Mouse (Mus musculus): Measurements from ENCODE around the gene Dennd1b. TPM values are rescaled to one million over a fixed set of nuclear protein-coding genes. Genes with fewer than 3 reads are reported as not detected.

The Dennd1b gene
- polyA plus RNA-seq, 1 experiment = 7.7 TPM

DNA sequence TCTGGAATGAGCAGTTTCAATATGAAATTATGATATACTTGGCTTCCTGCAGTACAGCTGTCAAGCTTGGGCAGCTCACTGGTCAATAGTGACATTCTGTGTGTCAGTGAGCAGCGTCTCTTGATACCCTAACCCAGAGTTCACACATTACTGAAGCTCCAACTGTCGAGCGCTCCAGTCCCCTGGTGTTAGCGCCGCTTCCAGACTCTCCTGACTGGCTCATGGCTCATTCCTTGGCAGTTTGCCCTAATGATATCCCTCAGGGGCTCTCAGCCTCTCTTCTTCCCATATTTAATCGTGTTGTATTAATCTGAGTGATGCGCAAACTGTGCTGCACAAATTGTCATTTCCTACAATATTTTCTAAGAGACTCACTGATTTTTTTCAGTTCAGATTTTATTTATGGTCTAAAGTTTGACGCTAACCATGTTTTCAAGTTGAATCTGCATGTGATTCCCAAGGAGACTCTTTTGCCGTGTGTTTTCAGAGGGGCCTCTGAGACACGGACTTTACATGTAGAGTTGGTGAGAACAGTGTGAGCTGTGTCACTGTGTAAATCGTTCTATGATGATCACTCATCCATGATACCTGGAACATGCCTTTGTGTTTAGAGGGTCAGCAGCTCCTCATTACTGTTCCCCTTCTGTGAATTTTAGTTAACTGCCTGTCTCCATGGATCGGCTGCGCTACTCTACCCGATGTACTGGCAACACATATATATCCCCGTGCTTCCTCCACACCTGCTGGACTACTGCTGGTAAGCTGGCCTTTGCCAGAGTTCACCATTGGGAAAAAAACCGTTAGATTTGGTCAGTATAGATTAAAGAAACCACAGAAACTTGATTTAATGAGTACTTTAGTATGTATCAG lies 117.5 kb downstream of the Dennd1b start:
- Histone ChIP-seq H3K27ac (ENCODE audit: control insufficient read depth, insufficient read depth, low read depth, low read length, poor library complexity) (no peak overlapping the region), H3K4me1 (ENCODE audit: control insufficient read depth, insufficient read depth, low read length) (no peaks in the 10 kb centered on the region; the same call in 1 of the 2 replicates), H3K4me3 (replicated peaks; ENCODE audit: control insufficient read depth, low read depth, low read length) (no peak overlapping the region)
- no peak for TF ChIP-seq POLR2A (IDR thresholded peaks at IDR 0.05; ENCODE audit: borderline replicate concordance, control insufficient read depth, low read depth, low read length)
- TF ChIP-seq CTCF (IDR thresholded peaks at IDR 0.05; ENCODE audit: control insufficient read depth, insufficient read depth, low read length) = no peak
- 87% methylated on average over 16 of the region's 16 CpGs for WGBS

DNA sequence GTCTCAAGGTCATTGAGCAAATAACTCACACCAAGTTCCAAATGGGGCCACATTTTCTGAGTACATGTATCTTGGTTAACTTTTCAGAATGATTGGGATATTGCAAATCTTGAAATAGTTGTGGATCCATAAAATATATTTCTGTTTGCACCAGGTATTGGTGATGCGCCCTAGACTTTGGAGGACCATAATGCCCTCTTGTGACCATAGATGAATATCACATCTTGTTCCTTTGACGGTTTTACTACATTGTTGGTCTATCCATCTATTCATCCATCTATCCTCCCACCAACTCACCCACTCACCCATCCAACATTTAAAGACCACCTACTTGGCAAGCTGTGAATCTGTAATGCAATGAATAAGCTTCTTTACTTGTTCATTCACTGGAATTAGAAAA lies 120.1 kb downstream of the Dennd1b start:
- H3K27ac ChIP-seq (ENCODE audit: control insufficient read depth, insufficient read depth, low read depth, low read length, poor library complexity) = no peak overlapping the region

DNA sequence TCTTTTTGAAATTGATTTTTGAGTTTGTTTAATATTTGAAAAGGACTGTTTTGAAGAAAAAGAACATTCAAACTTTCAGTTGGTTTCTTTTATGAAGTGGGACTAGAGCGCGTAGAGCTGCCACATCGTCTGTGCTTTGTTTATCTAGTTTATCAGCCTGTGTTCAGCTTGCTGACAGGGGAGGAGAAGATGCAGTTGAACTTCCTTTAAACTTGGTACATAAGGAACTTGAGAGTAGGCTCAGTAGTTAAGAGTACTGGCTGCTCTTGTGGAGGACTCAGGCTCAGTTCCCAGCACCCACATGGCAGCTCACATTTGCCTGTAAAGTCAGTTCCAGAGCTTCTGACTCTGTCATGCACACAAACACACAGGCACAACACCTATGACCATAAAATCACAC lies 124.3 kb downstream of the Dennd1b start:
- no peak overlapping the region for H3K4me3 ChIP-seq (replicated peaks; ENCODE audit: control insufficient read depth, low read depth, low read length)
- H3K27ac ChIP-seq (ENCODE audit: control insufficient read depth, insufficient read depth, low read depth, low read length, poor library complexity) = no peak overlapping the region
- no peaks in the 10 kb centered on the region for H3K4me1 ChIP-seq (ENCODE audit: control insufficient read depth, insufficient read depth, low read length)
- TF ChIP-seq POLR2A (IDR thresholded peaks at IDR 0.05; ENCODE audit: borderline replicate concordance, control insufficient read depth, low read depth, low read length) = no peak
- no peak for TF ChIP-seq CTCF (IDR thresholded peaks at IDR 0.05; ENCODE audit: control insufficient read depth, insufficient read depth, low read length)
- WGBS = 81% methylated on average over 3 of the region's 3 CpGs

More for the DNA sequence above, 120.1 kb downstream of the Dennd1b start:
- H3K4me1 ChIP-seq (ENCODE audit: control insufficient read depth, insufficient read depth, low read length) = no peaks in the 10 kb centered on the region; the same call in 1 of the 2 replicates
- 76% methylated on average over 2 of the region's 2 CpGs for WGBS
- TF ChIP-seq POLR2A (IDR thresholded peaks at IDR 0.05; ENCODE audit: borderline replicate concordance, control insufficient read depth, low read depth, low read length) (no peak), CTCF (IDR thresholded peaks at IDR 0.05; ENCODE audit: control insufficient read depth, insufficient read depth, low read length) (no peak)
- H3K4me3 ChIP-seq (replicated peaks; ENCODE audit: control insufficient read depth, low read depth, low read length) = no peak overlapping the region

DNA sequence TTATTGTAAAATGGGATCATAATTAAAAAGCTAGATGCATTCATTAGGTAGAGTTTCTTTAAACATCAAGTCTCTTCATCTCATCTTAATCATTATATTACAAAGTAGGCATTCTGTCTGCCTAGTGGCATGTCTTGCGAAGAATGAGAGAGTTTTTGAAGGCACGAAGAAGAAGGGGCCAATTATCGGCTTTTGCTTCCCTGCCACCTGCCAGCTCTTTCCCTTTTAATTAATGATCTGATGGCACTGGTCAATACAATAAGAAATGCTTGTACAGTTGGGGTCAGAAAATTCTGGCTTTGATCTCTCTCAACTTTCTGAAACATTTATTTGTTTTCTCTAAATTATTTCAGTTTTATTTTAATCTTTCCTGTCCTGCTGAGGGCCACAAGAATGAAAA lies 127.5 kb downstream of the Dennd1b start:
- TF ChIP-seq POLR2A (IDR thresholded peaks at IDR 0.05; ENCODE audit: borderline replicate concordance, control insufficient read depth, low read depth, low read length) = no peak
- TF ChIP-seq CTCF (IDR thresholded peaks at IDR 0.05; ENCODE audit: control insufficient read depth, insufficient read depth, low read length) = no peak
- 92% methylated on average over 3 of the region's 3 CpGs for WGBS
- no peak overlapping the region for H3K4me3 ChIP-seq (replicated peaks; ENCODE audit: control insufficient read depth, low read depth, low read length)
- no peaks in the 10 kb centered on the region for H3K4me1 ChIP-seq (ENCODE audit: control insufficient read depth, insufficient read depth, low read length)
- no peak overlapping the region for H3K27ac ChIP-seq (ENCODE audit: control insufficient read depth, insufficient read depth, low read depth, low read length, poor library complexity)

DNA sequence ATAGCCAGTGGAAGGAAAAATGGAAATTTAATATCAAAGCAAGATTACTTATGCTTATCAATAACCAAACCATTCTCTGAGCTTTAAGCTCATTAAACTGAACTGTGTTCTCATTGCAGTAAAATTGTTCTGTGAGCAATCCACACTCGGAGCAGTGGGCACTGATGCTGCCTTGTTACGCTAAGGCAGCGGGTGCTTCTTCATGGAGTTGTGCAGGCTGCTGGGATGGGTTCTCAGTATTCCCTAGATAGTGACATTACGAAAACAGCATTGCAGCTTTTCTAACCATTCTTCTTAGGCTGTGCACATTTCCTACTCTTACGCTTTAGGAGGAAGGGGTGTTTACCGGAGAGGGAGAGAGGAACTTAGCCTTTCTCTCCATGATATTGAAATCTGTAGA lies 128.5 kb downstream of the Dennd1b start:
- Histone ChIP-seq H3K4me1 (ENCODE audit: control insufficient read depth, insufficient read depth, low read length) (no peaks in the 10 kb centered on the region), H3K4me3 (replicated peaks; ENCODE audit: control insufficient read depth, low read depth, low read length) (no peak overlapping the region), H3K27ac (ENCODE audit: control insufficient read depth, insufficient read depth, low read depth, low read length, poor library complexity) (no peak overlapping the region)
- WGBS = 81% methylated on average over 6 of the region's 6 CpGs
- TF ChIP-seq CTCF (IDR thresholded peaks at IDR 0.05; ENCODE audit: control insufficient read depth, insufficient read depth, low read length) = no peak
- no peak for TF ChIP-seq POLR2A (IDR thresholded peaks at IDR 0.05; ENCODE audit: borderline replicate concordance, control insufficient read depth, low read depth, low read length)

DNA sequence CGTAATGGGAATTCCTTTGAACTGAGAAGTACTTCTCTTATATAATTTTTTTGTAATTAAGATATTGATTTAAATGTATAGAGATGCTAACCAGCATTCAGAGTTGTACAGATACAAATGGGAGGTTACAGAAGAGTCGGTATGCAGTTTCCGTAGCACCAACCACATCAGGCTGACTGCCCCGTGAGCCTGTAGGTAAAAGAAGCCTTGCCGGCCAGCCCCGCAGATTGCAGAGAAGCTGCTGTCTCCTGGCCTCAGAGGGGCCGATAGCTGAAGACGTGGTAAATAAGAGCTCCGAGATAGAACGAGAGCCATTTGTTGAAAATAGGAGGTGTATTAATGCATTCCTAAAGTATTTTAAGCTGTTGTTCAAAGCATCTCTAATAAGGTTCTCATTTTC lies 128.9 kb downstream of the Dennd1b start:
- 92% methylated on average over 10 of the region's 10 CpGs for WGBS
- TF ChIP-seq CTCF (IDR thresholded peaks at IDR 0.05; ENCODE audit: control insufficient read depth, insufficient read depth, low read length) (no peak), POLR2A (IDR thresholded peaks at IDR 0.05; ENCODE audit: borderline replicate concordance, control insufficient read depth, low read depth, low read length) (no peak)
- Histone ChIP-seq H3K4me1 (ENCODE audit: control insufficient read depth, insufficient read depth, low read length) (no peaks in the 10 kb centered on the region), H3K27ac (ENCODE audit: control insufficient read depth, insufficient read depth, low read depth, low read length, poor library complexity) (no peak overlapping the region; the same call in 1 of the 2 replicates), H3K4me3 (replicated peaks; ENCODE audit: control insufficient read depth, low read depth, low read length) (no peak overlapping the region)

DNA sequence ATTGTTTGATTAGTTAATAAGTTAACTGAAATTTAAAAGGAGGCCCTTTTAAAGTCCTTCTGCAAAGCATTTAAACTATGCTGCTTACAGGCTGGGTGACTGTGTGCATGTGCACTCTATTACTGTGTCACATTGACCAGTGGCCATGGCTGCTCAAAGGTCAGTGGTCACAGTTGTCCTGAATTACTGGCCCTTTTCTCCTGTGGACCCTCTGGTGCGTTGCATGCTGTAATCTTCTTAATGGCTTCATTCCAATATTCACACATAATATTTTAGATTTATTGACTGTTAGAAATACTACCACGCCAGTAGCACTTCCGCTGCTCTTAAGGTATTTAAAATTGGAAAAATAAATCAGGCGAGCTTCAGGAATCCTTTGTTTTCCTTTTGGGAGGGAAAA lies 129.5 kb downstream of the Dennd1b start:
- Histone ChIP-seq H3K27ac (ENCODE audit: control insufficient read depth, insufficient read depth, low read depth, low read length, poor library complexity) (no peak overlapping the region), H3K4me1 (ENCODE audit: control insufficient read depth, insufficient read depth, low read length) (no peaks in the 10 kb centered on the region), H3K4me3 (replicated peaks; ENCODE audit: control insufficient read depth, low read depth, low read length) (no peak overlapping the region)
- 79% methylated on average over 4 of the region's 4 CpGs for WGBS
- TF ChIP-seq POLR2A (IDR thresholded peaks at IDR 0.05; ENCODE audit: borderline replicate concordance, control insufficient read depth, low read depth, low read length) (no peak), CTCF (IDR thresholded peaks at IDR 0.05; ENCODE audit: control insufficient read depth, insufficient read depth, low read length) (no peak)

DNA sequence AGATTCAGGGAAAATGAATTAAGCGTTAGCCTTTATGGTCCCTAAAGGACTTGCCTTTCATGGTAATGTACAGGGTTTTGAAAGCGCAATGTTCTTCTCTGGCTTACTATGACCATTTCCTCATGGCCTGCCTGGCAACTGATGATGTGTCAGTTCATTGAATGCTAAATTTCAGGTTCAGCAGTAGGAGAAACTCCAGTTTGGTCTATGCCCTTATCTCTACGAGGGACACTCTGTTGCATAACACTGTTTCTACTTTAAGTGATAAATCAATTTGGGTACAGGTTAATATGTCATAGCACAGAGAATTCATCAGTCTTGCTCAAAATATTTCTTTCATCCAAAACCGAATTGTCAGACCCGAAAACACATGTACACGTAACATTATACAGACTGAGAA lies 133.1 kb downstream of the Dennd1b start:
- TF ChIP-seq POLR2A (IDR thresholded peaks at IDR 0.05; ENCODE audit: borderline replicate concordance, control insufficient read depth, low read depth, low read length) = no peak
- no peak for TF ChIP-seq CTCF (IDR thresholded peaks at IDR 0.05; ENCODE audit: control insufficient read depth, insufficient read depth, low read length)
- Histone ChIP-seq H3K4me1 (ENCODE audit: control insufficient read depth, insufficient read depth, low read length) (no peaks in the 10 kb centered on the region), H3K4me3 (replicated peaks; ENCODE audit: control insufficient read depth, low read depth, low read length) (no peak overlapping the region), H3K27ac (ENCODE audit: control insufficient read depth, insufficient read depth, low read depth, low read length, poor library complexity) (no peak overlapping the region)
- WGBS = 85% methylated on average over 6 of the region's 6 CpGs
